Mouse (Mus musculus) heart, adult 8-10 months (tissue): ENCODE measurements around the gene Ppp1r13l. TPM values are rescaled to one million over a fixed set of nuclear protein-coding genes. Genes with fewer than 3 reads are reported as not detected.

ENCODE experiments used
- DNase-seq: peaks from one replicate; pipeline ENCODE4 v3.0.0; 2022; ENCODE audit warnings: low spot score
- microRNA-seq: library from miRNA; unstranded; fragments of <30 nt; microRNA quantifications from one replicate; pipeline ENCODE4 v1.2.0, GENCODE M21; 2022
- total RNA-seq, 4 experiments: library from RNA; stranded (reverse); gene quantifications; 2 replicates each; pipeline ENCODE4 v1.2.4; 2022

Gene Ppp1r13l
- total RNA-seq, 4 experiments from 2014 or later: 31.6 to 66.7 (median 47.6) TPM

DNA sequence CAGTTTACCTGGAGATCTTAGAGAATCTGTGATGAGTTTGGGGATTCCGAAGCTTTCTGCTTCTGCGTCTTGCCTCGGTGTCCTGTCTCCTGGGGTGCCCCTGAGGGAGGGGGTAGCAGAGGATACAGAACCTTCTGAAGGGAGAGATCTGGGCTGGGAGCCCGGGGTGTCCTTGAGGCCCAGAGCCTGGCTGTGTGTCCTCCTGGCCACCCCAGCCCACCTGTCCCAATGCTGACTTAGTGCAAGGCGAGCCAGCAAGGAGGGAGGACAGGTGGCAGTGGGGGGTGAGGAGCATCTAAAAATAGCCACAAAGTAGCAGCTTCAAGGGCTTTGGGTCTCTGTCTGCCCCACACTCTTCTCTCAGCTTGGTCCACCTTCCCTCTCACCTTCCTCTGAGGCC lies 52.2 kb downstream of the Ppp1r13l start:
- DNase-seq: no peak

DNA sequence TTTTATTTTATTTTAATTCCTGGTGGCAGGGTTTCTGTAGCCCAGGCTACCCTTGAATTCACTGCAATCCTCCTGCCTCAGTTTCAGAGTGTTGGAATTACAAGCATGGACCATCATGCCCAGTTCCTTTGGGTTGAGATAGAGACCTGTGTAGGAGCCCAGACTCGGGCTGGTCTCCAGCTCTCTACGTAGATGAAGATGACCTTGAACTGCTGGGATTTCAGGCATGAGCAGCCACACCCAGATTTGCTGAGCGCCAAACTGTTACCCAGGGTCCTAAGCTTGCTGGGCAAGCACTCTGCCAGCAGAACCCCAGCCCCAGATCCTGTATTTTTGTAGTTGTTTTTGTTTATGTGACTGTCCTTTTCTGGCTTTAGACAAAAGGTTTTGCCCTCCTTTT lies 54.0 kb downstream of the Ppp1r13l start:
- no peak for DNase-seq

DNA sequence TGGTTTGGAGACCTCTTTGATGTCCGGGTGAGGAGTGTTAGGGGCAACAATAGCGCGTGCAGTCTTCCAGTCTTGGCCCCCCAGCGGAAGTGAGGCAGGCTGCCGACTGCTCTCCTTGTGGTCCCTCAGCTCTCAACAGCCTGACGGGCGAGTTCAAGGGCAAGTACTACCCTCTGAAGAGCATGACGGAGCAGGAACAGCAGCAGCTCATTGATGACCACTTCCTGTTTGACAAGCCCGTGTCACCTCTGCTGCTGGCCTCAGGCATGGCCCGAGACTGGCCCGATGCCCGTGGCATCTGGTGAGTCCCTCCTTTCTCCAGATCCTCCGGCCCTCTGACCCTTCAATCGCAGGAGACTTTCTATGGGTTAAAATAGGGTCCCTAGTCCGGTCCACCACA lies 57.0 kb downstream of the Ppp1r13l start:
- DNase-seq: no peak

DNA sequence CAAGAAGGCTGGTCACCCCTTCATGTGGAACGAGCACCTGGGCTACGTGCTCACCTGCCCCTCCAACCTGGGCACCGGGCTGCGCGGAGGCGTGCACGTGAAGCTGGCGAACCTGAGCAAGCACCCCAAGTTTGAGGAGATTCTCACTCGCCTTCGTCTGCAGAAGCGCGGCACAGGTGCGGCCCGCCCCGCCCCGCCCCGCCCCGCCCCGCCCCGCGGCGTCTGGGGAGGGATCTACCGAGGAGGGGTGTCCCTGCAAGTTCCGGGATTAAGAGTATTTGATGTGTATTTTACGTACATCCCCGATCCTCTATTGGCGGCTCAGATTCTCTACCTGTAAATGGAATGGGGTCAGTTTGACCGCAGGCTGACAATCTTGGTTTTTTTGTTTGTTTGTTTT lies 60.6 kb downstream of the Ppp1r13l start:
- no peak for DNase-seq

DNA sequence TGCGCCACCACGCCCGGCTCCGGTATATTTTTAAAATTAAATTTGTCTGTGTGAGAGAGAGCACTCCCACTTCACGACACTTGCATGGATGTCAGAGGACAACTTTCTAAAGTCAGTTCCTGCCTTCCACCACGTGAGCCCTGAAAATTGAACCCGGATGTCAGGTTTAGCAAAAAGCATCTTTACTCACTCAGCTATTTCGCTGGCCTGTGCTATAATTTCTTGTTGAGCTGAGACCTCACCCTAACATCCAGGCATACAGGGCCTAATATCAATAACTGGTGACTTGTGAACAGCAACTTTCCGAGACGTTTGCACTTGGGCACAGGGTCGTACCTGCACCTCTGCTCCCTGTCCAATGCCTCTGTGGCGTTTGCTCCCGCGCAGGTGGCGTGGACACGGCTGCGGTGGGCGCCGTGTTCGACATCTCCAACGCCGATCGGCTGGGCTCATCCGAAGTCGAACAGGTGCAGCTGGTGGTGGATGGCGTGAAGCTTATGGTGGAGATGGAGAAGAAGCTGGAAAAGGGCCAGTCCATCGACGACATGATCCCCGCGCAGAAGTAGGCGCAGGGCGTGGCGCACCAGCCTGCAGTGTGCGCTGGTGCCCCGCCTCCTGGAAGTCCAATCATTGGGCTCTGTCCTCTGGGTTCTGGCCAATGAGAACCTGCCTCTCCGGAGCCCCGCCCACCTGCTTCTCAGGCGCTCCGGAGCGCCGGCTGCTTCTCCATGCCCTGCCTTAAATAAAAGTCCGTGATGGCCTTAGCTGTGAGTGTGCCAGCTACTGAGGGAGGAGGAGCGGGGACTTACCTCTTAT lies 61.5 kb downstream of the Ppp1r13l start:
- DNase-seq: peak; percentile 68

- DNase-seq: no peak
Observed at GRCm38 (mm10) chr7:19423083-19423482, 63.5 kb downstream of the Ppp1r13l start.

DNA sequence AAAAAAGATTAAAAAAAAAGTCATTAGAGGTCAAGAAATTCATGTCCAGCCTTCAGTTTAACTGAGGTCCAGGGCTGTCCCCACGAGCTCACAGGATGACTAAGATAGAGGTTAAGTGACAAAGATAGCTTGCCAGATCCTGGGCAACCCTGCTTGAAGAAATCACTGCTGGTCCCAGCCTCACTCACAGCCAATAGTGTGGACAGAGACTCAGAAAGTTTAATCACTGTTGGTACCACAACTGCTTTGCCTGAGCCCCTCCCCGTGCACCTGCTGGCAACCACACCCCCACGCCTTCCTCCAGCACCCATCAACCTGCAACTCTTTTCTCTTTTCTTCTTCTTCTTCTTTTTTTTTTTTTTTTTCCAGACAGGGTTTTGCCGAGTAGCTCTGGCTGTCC lies 64.5 kb downstream of the Ppp1r13l start:
- DNase-seq: no peak

DNA sequence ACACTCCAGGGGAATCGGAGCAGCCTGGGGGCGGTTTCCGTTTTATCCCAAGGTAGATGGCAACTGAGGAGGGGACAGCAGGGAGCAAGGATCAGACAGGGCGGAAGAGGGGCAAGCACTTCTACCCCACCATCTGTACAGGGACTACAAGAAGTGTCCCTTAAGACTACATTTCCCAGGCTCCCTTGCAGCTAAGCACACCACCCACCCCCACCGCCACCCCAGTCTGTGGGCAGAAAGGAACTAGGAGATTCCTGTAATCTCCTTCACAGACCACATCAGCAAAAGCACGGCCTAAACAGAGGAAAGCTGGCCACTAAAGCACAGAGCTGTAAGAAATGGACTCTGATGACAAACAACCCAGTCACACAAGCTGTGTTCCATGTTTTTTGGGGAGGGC lies 66.8 kb downstream of the Ppp1r13l start:
- DNase-seq: no peak

DNA sequence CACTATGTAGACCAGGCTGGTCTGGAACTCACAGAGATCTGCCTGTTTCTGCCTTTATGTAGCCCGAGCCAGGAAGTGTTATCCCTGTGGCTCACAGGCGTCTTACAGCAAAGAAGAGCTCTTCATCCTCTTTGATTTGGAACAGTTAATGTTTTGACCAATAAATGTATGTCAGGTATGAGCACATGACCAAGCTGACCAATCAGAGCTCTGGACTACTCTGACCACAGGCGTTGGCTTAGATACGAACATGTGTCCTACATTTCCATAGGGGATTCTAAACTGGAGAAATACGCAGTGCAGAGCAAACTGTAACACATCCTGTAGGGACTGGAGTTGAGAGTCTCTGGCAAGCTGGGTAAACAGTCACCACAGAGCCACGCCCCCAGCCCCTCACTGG lies 67.3 kb downstream of the Ppp1r13l start:
- no peak for DNase-seq

Small RNA genes within 50 kb of the gene (microRNA-seq; reads per million reads assigned to microRNA genes)
- gene Mir343: not detected

Other genes starting within 250 kb of the Ppp1r13l start
- not detected for gene Gm4969, start 241.4 kb upstream of the Ppp1r13l start, total RNA-seq
- gene Fbxo46, start 239.9 kb upstream of the Ppp1r13l start, total RNA-seq: 1 to 10 TPM; 4.2 to 6.0 (median 5.3) TPM
- 1 to 10 TPM; 4.1 to 4.7 (median 4.5) TPM for gene Qpctl, start 210.5 kb upstream of the Ppp1r13l start, total RNA-seq
- gene Snrpd2, start 210.0 kb upstream of the Ppp1r13l start, total RNA-seq: 10 to 100 TPM; 63.5 to 76.4 (median 68.8) TPM
- under 1 TPM; 0.09 to 0.29 (median 0.26) TPM for gene Gipr, start 193.6 kb upstream of the Ppp1r13l start, total RNA-seq
- gene Eml2, start 183.3 kb upstream of the Ppp1r13l start, total RNA-seq: 10 to 100 TPM; 32.0 to 45.7 (median 35.7) TPM
- gene Gpr4, start 147.2 kb upstream of the Ppp1r13l start, total RNA-seq: 1 to 10 TPM; 3.3 to 8.5 (median 7.4) TPM
- gene Opa3, start 131.4 kb upstream of the Ppp1r13l start, total RNA-seq: 10 to 100 TPM; 61.4 to 77.3 (median 68.1) TPM
- gene Vasp, start 87.9 kb upstream of the Ppp1r13l start, total RNA-seq: 10 to 100 TPM; 18.0 to 27.2 (median 24.3) TPM
- gene Ppm1n, start 79.7 kb upstream of the Ppp1r13l start, total RNA-seq: not detected
- gene Rtn2, start 77.1 kb upstream of the Ppp1r13l start, total RNA-seq: 100 to 1,000 TPM; 137 to 160 (median 149) TPM
- 1 to 10 TPM; 1.2 to 9.8 (median 5.1) TPM for gene Fosb, start 49.7 kb upstream of the Ppp1r13l start, total RNA-seq
- gene Ercc1, start 15.0 kb upstream of the Ppp1r13l start, total RNA-seq: 10 to 100 TPM; 39.8 to 46.9 (median 44.4) TPM
- 10 to 100 TPM in 1 of 4 experiments, 1 to 10 TPM in 3; 8.8 to 12.7 (median 9.4) TPM for gene Cd3eap, start 266 bp upstream of the Ppp1r13l start, total RNA-seq
- gene Ercc2, start 22.3 kb downstream of the Ppp1r13l start, total RNA-seq: 10 to 100 TPM; 11.2 to 14.5 (median 13.2) TPM
- 1 to 10 TPM in 1 of 4 experiments, under 1 TPM in 2, not detected in 1; 0.60 to 1.2 (median 0.75) TPM for gene Klc3, start 44.4 kb downstream of the Ppp1r13l start, total RNA-seq
- gene Ckm, start 45.0 kb downstream of the Ppp1r13l start, total RNA-seq: 1,000 to 10,000 TPM; 3,513 to 3,931 (median 3,544) TPM
- gene Mark4, start 99.1 kb downstream of the Ppp1r13l start, total RNA-seq: 10 to 100 TPM; 22.8 to 26.4 (median 24.3) TPM
- gene Exoc3l2, start 103.6 kb downstream of the Ppp1r13l start, total RNA-seq: 1 to 10 TPM in 3 of 4 experiments, under 1 TPM in 1; 0.94 to 1.5 (median 1.1) TPM
- 1 to 10 TPM; 2.2 to 3.1 (median 3.0) TPM for gene Bloc1s3, start 148.6 kb downstream of the Ppp1r13l start, total RNA-seq
- gene Trappc6a, start 148.6 kb downstream of the Ppp1r13l start, total RNA-seq: 10 to 100 TPM; 36.3 to 44.7 (median 37.2) TPM
- gene Nkpd1, start 158.1 kb downstream of the Ppp1r13l start, total RNA-seq: not detected
- 10 to 100 TPM; 61.6 to 72.9 (median 63.8) TPM for gene Ppp1r37, start 203.3 kb downstream of the Ppp1r13l start, total RNA-seq
- gene Zfp296, start 217.5 kb downstream of the Ppp1r13l start, total RNA-seq: under 1 TPM; 0.25 to 0.84 (median 0.34) TPM
- gene Gemin7, start 217.8 kb downstream of the Ppp1r13l start, total RNA-seq: 10 to 100 TPM; 44.9 to 65.4 (median 52.1) TPM
- 10 to 100 TPM in 3 of 4 experiments, 1 to 10 TPM in 1; 9.6 to 16.8 (median 12.1) TPM for gene Clasrp, start 244.7 kb downstream of the Ppp1r13l start, total RNA-seq